Mouse (Mus musculus) heart, postnatal 4 days (tissue): Measurements from ENCODE around the gene Lcn5. TPM values are rescaled to one million over a fixed set of nuclear protein-coding genes. Genes with fewer than 3 reads are reported as not detected.
"Not testable (repeated sequence)": the region's sequence is repeated elsewhere in the genome, so short reads cannot be mapped to it uniquely, and the experiment has no call there.

Experiments
- DNase-seq: peaks from one replicate; pipeline ENCODE4 v3.0.0; 2021
- total RNA-seq, 2 experiments: library from RNA; stranded (reverse); gene quantifications; 2 replicates each; pipeline ENCODE4 v1.2.3; 2021

Gene Lcn5
- total RNA-seq, 2 experiments from 2014 or later: not detected

- no peak for DNase-seq
Observed at GRCm38 (mm10) chr2:25679559-25679958, 21.8 kb downstream of the Lcn5 start.

DNA sequence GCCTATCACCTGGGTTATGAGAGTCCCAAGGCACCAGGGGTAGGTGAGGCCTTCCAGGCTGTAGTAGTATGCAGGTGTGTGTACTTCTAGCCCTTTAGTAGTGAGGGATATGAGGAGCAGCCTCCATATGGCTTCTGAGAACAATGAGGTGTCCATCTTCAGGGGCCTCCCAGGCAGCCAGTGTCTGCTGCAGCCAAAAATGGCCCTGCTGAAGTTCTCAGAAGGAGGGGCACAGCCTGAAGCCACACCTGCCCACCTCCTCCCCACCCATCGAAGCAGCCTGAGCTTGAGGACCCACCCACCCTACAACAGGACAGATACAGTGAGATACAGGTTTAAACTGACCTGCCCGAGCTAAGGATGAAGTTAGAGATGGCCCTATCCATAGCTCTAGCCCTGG lies 24.7 kb downstream of the Lcn5 start, which contains the start of gene Lcn10:
TSS of gene Lcn10 (plus strand) at position 301 of the 400 bp plus-strand sequence.
- DNase-seq: no peak

DNA sequence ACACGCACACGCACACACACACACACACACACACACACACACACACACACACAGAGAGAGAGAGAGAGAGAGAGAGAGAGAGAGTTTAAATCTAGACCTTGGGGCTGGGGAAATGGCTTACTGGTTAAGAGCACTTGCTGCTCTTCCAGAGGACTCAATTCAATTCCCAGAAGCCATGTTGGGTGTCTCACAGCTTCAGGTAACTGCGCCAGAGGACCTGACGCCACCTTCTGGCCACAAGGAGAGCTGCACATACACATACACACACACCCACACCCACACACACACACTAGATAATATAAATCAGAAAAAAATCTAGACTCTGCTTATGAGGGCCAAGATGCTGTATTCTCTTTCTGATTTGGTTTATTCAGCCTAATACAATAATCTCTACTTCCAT lies 29.2 kb downstream of the Lcn5 start:
- DNase-seq: no peak

- DNase-seq: peak; percentile 79
Observed at GRCm38 (mm10) chr2:25694605-25695004, 36.9 kb downstream of the Lcn5 start.

DNA sequence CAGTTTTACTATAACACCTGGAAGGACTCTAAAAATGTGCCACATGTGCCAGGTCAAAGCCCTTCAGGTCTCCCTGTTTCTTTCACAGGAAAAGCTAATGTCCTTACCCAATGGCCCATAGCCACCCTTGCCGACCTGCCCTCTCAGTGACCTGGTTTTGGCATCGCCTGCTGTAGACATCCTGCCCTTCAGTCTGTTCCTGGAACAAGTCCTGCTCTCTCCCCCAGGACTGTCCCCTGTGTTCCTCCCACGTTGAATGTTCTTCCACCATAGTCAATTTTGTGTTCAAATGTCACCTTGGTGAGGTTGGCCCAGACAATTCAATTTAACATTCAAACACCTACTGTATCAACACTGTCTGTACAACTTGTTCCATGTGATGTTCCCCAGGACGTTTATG lies 39.2 kb downstream of the Lcn5 start:
- no peak for DNase-seq

GRCm38 (mm10) chr2:25698696-25699095 lies 40.9 kb downstream of the Lcn5 start:
- DNase-seq: no peak

DNA sequence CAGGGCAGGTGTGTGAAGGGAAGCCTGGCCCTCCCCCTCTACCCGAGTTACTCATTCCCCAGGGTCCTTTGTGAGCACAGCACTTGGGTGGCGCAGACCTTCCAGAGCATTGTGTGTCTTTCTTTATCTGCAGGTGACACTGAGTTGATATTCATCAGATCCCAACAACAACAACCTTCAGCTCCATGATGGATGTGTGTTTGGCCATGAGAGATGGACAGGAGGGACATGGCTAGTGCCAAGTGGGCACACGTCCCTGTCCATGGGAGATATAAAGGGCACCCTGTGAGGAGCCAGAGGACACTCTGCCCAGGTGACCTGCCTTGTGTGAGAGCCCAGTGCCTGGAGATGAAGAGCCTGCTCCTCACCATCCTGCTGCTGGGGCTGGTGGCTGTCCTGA lies 42.0 kb downstream of the Lcn5 start, which contains the start of gene Obp2a:
TSS of gene Obp2a (plus strand) at position 301 of the 400 bp plus-strand sequence.
- DNase-seq: not testable (repeated sequence)

- DNase-seq: no peak
Observed at GRCm38 (mm10) chr2:25701001-25701400, 43.2 kb downstream of the Lcn5 start.

- DNase-seq: no peak
Observed at GRCm38 (mm10) chr2:25703706-25704105, 46.0 kb downstream of the Lcn5 start.

GRCm38 (mm10) chr2:25706643-25707481 lies 49.1 kb downstream of the Lcn5 start, which contains the start of gene Bmyc:
Gene Bmyc, plus strand, starts transcription at chr2:25706739.
- DNase-seq: peak; percentile 82

- peak; percentile 29 for DNase-seq
Observed at GRCm38 (mm10) chr2:25708121-25708520, 50.4 kb downstream of the Lcn5 start.

DNA sequence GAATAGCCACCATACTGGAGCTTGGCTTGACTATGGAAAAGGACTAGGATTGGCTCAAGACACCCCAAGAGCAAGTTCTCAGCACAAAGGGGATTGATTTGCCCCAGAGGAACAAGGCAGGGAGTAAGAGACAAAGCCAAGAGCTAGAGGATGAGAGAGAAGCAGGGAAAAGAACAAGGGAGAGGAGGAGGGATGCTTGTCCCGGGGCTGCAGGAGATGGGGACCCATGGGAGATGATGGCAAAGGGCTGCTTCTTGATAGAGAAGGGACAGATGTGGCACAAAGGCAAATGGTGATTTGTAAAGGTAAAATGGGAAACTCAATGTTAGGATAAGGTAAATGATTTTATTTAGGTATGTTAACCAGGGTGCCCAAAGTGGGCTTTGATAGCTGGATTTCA lies 51.3 kb downstream of the Lcn5 start:
- not testable (repeated sequence) for DNase-seq

DNA sequence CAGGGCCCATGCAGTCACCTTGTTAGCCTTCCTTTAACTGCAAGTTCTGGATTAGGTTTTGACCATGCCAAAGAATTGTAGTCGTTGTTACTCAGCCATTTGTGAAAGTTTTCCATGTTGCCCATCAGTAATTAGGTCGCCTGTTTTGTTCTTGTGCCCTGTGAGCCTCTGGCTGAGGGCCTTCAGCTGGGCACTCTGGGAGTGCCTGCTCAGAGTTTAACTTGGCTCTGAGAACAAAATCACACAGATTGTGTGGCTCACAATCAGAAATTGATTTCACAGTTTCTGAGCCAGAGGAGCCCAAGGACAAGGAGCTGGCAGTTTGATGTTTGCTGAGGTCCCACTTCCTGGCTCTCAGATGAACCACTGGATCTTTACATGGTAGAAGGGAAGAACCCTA lies 52.0 kb downstream of the Lcn5 start:
- DNase-seq: not testable (repeated sequence)

Other genes starting within 250 kb of the Lcn5 start
- gene Fut7, start 234.7 kb upstream of the Lcn5 start, total RNA-seq: under 1 TPM in 1 of 2 experiments, not detected in 1; 0.11 TPM
- 10 to 100 TPM; 19.4 to 20.7 TPM for gene Abca2, start 229.2 kb upstream of the Lcn5 start, total RNA-seq
- 1 to 10 TPM; 2.8 to 4.1 TPM for gene Clic3, start 201.1 kb upstream of the Lcn5 start, total RNA-seq
- gene Paxx, start 196.9 kb upstream of the Lcn5 start, total RNA-seq: 10 to 100 TPM; 30.5 to 32.8 TPM
- 100 to 1,000 TPM; 117 to 137 TPM for gene Ptgds, start 187.9 kb upstream of the Lcn5 start, total RNA-seq
- gene Lcn12, start 164.0 kb upstream of the Lcn5 start, total RNA-seq: not detected
- gene Fbxw5, start 157.2 kb upstream of the Lcn5 start, total RNA-seq: 10 to 100 TPM; 93.6 to 98.6 TPM
- gene C8g, start 156.2 kb upstream of the Lcn5 start, total RNA-seq: under 1 TPM in 1 of 2 experiments, not detected in 1; 0.45 TPM
- 10 to 100 TPM; 13.2 to 15.8 TPM for gene Traf2, start 111.0 kb upstream of the Lcn5 start, total RNA-seq
- 100 to 1,000 TPM; 151 to 152 TPM for gene Edf1, start 100.1 kb upstream of the Lcn5 start, total RNA-seq
- gene Mamdc4, start 83.1 kb upstream of the Lcn5 start, total RNA-seq: 1 to 10 TPM; 1.4 to 2.3 TPM
- gene Phpt1, start 82.7 kb upstream of the Lcn5 start, total RNA-seq: 100 to 1,000 TPM; 100 to 101 TPM
- gene Ajm1, start 76.2 kb upstream of the Lcn5 start, total RNA-seq: under 1 TPM; 0.14 to 0.41 TPM
- gene Rabl6, start 49.4 kb upstream of the Lcn5 start, total RNA-seq: 10 to 100 TPM; 51.4 to 61.5 TPM
- not detected for gene Ccdc183, start 40.3 kb upstream of the Lcn5 start, total RNA-seq
- 10 to 100 TPM; 22.2 to 24.0 TPM for gene Tmem141, start 35.9 kb upstream of the Lcn5 start, total RNA-seq
- 1 to 10 TPM; 1.3 to 1.4 TPM for gene Fcna, start 29.9 kb upstream of the Lcn5 start, total RNA-seq
- under 1 TPM; 0.72 to 0.74 TPM for gene Lcn8, start 4.8 kb upstream of the Lcn5 start, total RNA-seq
- gene Lcn6, start 18.8 kb downstream of the Lcn5 start, total RNA-seq: not detected
- gene Lcn10, start 24.8 kb downstream of the Lcn5 start, total RNA-seq: not detected
- gene Obp2a, start 42.1 kb downstream of the Lcn5 start, total RNA-seq: not detected
- 10 to 100 TPM; 13.7 to 17.1 TPM for gene Bmyc, start 48.8 kb downstream of the Lcn5 start, total RNA-seq
- not detected for gene Obp2b, start 79.1 kb downstream of the Lcn5 start, total RNA-seq
- gene Lcn3, start 107.6 kb downstream of the Lcn5 start, total RNA-seq: not detected
- gene Lcn11, start 119.1 kb downstream of the Lcn5 start, total RNA-seq: not detected
- gene Gm13539, start 124.3 kb downstream of the Lcn5 start, total RNA-seq: not detected
- gene Glt6d1, start 157.9 kb downstream of the Lcn5 start, total RNA-seq: not detected
- not detected for gene Lcn9, start 165.2 kb downstream of the Lcn5 start, total RNA-seq
- gene Sohlh1, start 189.3 kb downstream of the Lcn5 start, total RNA-seq: not detected
- under 1 TPM; 0.32 to 0.52 TPM for gene Kcnt1, start 205.8 kb downstream of the Lcn5 start, total RNA-seq